Mouse (Mus musculus) CD4-positive helper T cell, adult 2 months (primary cell): ENCODE measurements around the gene Sh3pxd2a.

Experiments
- DNase-seq: peaks from one replicate; pipeline ENCODE4 v3.0.0-alpha.2; 2012; ENCODE audit warnings: low read depth, missing footprints, low spot score

Sh3pxd2a gene

DNA sequence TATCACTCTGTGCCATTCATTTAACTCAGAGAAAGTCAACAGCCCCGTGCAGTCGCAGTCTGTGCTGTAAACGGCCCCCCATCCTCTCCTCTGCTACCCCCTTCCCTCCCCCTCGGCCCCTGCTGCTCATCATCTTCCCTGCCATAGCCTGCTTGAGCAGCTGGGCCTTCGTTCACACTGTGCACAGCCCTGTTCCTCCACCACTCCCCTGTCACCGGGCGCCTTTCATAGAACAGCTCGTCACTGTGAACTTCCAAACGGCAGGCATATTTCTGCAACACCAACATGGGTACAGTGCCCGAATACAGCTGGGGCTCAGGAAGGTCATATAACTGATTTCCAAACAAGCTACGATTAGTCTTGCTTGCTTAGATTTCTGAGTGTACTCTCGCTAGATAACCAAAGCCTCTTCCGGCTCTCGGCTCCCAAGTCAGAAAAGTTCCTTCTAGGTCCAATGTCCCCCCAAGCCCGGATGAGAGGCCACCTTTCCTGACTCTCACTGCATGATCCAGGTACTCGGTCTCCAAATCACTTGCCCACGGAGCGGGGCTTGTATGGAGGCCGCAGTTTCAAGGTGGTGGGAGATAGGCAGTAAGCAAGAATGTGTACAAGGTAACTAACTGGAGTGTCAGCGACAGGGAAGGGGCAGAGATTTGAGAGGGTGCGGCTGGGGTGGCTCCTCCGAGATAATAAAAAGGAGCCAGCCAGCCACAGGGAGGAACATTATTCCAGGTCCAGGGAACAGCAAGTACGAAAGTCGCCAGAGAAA is 125.6 kb downstream of the Sh3pxd2a start:
- DNase-seq, result no peak

DNA sequence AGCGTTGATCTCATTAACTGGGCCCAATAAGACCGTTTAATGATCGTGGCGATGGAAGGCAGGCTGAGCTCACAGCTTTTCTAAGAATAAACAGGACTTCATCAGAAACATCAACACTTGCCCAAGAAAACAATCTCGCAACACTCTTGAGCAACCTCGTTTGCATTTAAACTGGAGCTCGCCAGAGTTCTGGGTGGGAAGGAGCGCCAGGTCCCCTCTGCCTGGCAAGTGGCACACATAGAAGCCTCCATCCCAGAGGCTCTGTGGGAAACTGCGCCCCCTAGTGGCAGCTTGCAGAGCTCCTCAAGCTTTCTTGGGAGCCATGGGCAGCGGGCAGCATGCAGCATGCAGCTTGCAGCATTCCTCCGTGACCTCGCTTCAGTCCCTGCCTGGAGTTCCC is 126.5 kb downstream of the Sh3pxd2a start:
- DNase-seq, result peak; percentile 62

DNA sequence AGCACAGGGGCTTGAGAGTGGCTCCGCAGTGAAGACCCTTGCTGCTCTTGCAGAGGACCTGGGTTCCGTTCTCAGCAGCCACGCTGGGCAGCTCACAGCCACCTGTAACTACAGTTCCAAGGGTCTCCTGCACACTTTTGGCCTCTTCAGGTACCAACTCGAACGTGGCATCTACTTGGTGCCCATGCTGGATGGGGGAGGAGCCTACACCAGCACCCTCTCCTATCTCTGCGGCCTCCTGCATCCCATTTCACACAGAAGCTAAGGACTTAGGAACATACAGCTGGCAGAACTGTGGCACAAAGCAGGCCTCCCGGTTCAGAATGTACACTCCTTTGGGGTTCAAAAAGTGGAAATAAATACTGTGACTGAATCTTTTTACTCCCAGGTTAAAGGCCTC is 127.0 kb downstream of the Sh3pxd2a start:
- DNase-seq, result no peak

DNA sequence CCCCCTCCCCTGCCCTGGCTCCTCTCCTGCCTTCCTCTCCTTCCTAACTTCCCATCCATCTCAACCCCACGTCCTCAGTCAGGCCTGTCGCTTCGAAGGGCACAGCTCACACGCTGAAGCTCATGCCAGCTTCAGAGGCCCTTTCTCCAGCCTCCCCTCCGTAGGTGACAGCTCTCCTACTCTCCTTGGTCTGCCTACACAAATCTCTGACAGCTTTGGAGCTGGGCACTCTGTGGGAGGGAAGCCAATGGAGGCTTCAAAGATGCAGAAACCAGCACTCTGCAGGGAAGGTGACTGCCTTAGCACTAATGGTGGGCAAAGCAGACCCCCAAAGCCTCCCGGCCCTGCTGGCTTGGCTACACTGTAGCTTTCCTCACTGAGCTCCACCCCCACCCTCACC is 128.9 kb downstream of the Sh3pxd2a start:
- no peak for DNase-seq

DNA sequence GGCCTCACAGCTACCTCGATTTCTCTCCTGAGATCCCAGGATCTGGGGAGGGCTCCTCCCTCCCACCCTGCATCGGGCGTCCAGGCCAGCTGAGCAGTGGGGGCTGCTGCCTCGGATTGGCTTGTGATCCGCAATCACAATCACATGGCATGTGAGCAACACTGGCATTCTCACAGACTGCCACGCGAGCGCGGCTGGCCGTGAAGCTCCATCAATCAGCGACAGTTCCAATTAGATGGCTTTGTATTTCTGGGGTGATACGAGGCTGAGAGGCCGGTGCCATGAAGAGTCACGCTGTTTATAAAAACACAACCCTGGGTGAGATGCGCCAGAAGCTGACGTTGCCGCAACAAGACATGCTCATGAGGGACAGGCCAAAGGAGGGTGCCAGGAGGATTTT is 129.5 kb downstream of the Sh3pxd2a start:
- DNase-seq, result no peak

DNA sequence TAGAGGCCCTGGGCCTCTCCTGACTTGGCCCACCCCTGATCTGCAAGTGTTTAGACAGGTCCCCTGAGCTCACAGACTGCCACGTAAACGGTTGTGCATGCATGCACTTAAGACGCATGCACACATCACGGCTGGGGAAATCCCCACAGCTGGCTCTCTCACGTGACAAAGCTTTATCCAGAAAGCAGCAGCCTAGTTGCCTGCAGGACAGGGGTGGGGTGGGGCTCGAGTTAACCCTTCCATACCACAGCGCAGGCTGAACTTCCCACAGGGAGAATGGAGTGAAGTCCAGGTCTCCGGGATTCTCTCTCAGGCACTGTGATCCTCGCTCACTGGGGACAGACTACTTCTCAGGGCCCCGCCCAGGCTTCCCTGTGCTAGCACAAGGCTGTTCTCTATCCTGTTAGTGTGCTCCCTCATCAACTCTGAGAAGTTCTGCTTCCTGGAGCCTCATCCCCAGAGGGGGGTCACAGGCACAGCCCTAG is 133.4 kb downstream of the Sh3pxd2a start:
- DNase-seq, result peak; percentile 78

DNA sequence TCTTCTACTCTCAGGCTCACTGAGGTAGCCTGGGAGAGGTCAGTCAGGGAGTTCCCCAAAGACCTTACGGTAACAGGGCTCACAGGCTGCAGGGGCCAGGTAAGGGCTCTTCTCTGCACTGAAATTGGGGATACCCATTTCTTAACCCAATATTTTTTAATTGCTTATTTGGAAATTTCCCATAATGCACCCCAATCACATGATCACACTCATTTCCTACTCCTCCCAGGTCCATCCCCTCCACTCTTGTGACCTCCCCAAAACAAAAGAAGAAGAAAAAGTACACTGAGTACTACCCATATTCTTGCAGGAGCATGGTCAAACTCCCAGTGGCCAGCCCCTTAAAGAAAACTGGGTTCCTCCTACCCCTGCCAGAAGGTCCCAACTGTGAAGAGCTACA is 135.1 kb downstream of the Sh3pxd2a start:
- DNase-seq, result no peak

DNA sequence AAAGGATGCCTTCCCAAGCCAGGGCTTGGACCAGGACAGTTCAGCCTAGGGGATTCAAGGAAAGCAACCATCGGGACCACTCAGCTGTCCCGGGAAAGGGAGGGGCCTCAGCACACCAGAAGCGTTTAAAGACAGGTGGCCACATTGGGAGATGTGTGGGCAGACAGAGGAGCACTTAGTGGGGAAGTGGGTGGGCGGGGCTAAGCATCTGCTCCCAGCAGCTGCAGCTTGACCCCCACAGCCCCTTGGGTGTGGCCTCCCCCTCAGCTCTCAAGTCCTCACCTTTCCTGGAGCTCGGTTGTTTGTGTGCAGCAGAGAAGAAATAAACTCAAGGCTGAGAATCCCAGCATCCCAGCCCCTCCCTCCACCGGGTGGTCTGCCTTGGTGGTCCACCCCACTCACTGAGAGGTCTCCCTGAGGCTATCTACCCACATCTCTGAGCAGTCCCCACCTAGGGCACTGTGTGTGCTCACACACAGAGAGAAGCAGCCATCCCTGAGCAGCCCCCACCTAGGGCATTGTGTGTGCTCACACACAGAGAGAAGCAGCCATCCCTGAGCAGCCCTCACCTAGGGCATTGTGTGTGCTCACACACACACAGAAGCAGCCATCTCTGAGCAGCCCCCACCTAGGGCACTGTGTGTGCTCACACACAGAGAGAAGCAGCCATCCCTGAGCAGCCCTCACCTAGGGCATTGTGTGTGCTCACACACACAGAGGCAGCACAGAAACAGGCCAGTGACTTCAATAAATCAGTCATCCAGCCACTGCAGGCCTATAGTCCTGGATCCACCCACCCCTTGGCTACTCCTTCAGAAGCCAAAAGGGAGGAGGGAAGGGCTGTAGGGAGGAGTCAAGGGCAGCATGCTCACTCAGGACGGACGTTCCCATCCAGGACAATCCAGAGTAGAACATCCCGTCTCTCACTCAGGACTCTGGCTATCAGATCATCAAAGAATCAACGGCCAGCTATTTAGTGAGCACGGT is 136.0 kb downstream of the Sh3pxd2a start:
- DNase-seq, result no peak

DNA sequence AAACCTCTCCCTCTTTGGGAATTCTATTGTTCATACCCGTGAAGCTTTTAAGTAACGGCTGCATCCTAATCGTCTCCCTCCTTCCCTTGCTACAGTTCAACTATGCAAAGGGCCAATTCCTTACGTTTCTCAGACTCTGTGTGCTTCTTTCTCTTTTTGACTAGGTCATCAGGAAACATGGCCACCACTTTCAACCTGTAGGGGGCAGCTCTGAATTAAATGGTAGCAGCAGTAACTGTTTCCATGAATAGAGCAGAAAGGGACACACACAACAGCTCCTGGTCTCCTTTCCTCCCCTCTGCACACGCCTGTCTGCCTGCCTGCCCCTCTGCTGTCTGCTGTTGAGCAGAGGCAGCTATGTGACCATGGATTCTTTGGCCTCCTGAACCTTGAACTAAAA is 138.3 kb downstream of the Sh3pxd2a start:
- DNase-seq, result no peak

DNA sequence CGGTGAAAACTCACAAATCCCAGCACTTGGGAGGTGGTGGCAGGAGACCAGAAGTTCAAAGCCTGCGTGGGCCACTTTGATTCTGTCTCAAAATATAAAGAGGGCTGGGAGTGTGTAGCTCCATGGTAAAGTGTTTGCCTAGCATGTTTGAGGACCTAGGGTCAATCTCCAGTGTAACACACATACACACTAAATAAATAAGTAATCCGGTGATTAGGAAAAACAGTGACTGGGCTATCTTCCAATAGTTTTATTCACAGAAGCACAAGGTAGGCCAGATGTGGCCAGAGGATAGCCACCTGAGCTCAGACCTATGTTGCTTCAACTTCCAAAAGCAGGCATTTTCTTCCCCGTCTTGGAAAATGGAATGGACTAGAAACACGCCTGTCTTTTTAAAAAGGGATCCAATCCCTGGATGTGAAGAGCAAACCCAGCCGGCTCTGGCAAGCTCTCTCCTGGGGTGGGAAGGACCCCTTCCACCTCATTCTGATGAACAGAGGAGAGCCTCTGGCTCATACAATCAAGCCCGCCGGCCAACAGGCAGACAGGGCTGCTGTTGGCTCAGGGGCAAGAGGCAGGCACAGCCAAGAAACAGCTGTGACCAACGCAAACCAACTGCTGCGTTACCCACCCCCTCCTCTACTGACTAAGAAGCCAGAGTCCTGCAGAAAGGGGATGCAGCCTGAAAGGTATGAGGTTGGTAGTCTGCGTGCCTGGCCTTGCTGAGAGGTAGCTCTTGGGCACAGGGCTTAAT is 140.9 kb downstream of the Sh3pxd2a start:
- DNase-seq, result no peak

DNA sequence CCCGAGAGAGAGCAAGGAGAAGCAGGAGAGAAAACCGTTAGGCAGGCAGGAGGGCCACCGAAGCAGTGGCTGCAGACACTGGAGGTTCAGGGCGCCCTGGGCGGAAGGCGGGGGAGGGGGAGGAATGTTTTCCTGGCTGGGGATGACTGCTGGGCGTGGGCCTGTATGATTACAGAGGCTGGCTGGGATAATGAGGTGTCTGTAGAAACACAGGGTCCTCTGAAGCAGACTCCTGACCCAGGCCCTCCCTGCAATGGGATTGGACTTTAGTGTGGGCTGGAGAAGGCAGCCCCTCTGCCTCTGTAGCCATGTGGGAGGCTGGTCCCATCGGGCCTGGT is 143.9 kb downstream of the Sh3pxd2a start:
- no peak for DNase-seq

DNA sequence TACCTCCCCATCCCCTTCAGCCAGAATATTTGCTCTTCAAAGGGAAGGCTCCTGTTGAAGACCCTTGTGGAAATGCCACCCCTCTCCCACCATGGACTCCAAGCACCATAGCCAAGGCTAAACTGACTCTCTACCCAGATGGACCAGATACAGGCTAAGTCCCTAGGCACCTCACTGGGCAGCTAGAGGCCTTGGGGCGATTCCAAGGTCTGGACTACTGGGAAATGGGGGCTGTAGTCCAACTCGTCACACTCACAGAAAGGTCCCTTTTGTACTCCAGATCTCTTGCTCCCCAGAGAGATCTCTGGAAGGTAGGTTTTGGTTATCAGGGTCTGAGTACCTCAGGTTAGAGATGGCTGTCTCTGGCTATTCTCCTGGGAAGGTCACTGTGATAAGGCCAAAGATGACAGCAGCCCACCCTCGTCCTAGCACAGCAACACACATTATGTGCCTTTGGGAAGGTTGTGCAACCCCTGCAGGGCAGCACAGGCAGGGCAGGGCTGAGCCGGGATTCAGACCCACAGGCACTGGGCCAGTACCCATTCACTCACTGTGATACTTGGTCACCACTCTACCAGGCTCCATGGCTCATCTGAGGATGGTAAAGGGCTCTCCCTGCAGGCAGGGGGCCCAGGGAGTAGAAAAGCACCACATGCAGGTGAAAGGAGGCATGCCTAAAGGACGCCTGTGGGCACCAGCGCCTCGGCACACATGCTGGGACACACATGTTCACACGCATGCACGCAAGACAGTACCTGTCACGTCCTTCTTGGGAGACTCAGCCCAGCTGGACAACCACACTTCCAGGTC is 144.5 kb downstream of the Sh3pxd2a start:
- DNase-seq, result no peak

DNA sequence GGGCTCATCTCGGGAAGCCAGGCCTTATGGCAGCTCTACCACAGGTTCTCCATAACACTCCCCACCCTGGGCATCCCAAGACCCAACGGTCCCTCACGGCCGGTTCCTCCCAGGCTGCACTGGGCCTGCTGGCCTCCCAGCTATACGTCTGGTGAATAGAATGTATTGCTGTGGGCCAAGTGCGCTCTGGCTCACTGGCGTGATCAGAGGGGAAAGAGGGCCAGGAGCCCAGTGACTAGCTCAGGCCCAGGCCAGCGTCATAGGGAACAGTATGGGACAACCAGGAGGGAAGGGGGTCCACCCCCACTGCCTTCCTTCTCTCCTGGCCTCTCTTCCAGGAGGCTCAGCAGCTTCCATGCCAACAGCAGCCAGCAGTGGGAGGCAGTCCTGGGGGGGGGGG is 145.1 kb downstream of the Sh3pxd2a start:
- DNase-seq, result no peak

DNA sequence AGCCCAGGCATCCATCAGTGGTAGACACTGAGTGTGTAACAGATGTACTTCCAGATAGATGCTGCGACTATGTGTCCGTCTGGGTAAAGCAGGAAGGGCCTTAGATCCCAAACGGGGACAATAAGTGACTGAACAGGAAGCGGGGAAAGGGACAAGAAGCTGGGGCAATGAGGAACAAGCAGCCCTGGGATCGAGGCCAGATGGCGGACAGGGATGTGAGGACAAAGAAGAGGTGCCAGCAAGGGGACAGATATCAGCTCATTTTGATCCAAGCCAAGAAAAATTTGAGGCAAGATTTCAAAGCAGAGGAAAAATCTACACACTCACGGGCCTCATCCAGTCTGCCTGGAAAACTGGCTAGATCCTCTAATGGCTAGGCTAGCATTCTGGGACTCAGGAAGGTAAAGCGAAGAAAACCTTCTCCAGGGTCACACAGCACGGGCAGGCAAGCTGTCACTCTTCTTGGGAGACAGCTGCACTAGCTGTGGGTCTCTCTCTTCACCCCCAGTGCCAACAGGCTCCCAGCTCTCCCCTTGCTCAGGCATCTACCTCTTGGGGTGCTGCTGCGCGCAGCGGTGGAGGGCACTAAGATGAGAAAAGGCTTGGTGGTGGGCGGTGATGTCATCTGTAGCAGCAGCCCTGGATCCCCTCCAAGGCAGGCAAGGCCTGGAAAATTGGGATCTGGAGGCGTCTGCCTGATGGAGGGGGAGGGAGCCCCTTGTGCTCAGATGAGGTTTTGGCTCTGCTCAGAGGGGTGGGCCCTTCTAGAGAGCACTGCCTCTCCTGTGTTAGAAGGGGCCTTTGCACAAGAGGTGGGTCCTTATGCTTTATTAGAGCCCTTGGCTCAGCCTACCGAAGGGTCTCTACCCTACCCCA is 146.9 kb downstream of the Sh3pxd2a start:
- DNase-seq, result no peak

DNA sequence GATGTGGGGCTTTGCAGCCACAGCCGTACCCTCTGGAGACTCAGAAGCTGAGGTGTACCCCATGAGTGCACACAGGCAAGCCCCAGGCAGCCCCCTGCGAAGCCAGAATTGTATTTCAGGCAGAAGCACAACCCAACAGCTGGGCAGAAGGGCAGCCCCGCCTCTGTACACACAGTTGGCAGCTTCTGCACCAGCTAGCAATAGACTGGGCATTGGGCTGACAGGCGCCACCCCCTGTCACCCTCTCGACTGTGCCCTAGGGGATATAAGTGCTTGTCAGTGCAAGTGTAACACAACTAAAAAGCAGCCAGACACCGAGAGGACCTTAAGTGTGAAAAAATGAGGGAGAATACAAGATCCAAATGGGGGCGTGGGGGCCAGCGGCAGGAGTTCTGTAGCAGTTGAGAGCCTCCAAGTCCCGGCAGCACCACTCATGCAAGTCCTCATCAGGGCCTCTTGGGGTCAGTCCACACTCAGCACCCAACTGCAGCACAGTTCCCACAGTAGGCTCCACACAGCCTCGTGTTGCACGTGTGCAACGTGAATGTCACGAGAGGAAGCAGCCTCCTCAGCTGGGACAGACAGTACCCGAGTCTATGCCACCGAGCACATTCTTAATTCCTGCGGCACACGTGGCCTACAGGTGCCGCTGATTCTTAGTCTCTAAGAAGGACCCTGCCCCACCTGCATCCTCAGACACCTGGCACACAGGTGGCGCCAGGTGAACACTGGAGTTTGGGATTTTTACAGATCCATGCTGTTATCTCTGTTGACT is 147.7 kb downstream of the Sh3pxd2a start:
- DNase-seq, result no peak

DNA sequence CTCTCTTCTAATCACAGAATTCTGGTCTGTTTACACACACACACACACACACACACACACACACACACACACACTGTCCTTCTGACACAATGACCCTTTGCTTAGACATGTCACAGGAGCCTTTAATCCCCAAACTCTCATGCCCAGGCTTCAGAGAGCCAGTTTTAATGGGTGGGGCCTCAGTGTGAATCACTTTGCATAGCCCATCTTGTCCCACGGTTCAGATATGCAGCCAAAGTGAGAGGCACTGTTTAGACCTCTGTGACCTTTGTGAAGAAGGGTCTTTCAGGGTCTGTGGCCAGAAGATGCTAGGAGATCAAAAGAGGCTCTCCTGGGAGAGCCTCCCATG is 148.3 kb downstream of the Sh3pxd2a start:
- no peak for DNase-seq

DNA sequence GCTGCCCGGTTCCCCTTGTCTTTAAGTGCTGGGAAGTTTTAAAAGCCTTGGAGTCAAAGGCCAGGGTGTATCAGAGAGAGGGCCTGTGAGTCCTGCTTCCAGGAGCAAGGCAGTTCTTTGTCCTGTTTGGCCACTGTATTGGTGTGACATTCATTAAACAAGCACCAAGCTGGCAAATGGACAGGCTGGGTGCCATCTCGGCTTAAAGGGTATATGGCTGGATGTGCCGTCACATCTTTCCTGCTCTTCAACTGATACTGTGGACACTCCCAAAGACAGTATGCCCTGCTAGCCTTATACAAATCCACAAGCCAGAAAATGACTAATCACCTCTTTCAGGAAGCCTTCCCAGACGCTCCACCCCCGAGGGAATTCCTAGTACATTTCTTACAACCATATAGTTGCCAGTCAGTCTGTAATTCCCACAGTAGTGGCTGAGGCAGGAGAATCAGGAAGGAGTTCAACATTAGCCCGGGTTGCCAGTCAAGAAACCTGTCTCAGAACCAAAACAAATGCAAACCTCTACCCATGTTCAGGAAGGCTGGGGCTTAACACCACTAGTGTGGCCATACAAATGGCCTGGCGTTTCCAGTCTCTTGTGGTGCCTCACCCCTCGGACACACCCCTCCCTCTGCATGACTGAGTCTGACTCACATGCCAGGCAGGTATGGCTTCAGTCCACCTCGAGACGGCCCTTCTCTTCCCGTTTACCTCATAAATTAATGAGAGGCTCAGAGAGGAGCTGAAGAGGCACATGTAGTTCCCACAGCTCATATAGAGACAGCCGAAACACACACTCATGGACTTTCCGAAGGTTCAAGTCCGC is 148.9 kb downstream of the Sh3pxd2a start:
- no peak for DNase-seq

DNA sequence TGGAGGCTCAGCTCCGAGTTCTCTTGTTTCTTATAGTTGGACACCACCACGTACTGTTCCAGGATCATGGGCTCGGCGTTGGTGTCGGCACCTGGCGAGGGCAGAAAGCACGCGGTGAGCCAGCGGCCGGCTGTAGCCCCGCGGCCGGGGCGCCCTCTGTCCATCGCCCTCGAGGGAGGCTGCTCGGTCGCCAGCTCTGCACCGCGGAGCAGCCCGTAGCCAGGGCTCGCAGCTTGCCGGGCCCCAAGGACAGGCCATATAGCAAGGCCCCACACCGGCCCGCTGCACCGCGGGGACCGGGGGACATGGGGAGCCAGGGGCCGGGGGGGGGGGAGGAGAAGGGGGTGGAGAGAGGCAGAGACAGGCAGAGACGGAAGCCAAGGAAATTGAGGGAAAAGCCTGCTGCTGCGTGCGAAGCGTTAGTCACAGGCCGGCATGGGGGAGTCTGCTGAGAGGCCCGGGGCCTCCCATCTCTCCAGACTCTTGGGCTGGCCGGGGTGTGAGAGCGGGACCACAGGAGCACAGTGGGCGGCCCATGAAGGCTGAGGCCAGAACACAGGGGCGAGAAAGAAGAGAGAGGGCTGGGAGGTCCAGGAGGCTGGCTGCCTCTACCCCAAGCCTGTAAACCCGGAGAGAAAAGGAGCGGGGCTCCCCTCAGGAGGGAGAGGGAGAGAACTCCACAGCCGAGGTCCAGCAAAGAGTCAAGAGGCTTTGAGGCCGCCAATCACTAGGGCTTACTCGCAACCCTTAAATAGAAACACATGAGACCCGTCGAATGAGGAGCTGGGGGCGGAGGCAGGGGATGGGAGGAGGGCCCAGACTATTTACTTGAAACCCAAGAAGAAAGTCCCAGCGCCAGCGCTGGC is 149.9 kb downstream of the Sh3pxd2a start:
- no peak for DNase-seq
